Mouse (Mus musculus) midbrain, postnatal 0 days (tissue): Measurements from ENCODE around the gene Jarid2. TPM values are rescaled to one million over a fixed set of nuclear protein-coding genes. Genes with fewer than 3 reads are reported as not detected.

Experiments
- ATAC-seq: fragments of 200-750 bp; cut with Nextera tagmentation; 2 replicates; pipeline ENCODE4 v1.8.0; 2017; ENCODE audit warnings: moderate number of reproducible peaks, mild to moderate bottlenecking, moderate TSS enrichment, moderate library complexity; ENCODE audit not compliant: low FRiP score
- DNase-seq: peaks from one replicate; pipeline ENCODE4 v3.0.0-alpha.2; 2015; ENCODE audit warnings: low spot score
- H3K27ac ChIP-seq: fragments of 300-500 bp; sonication (generic); 2 replicates; pipeline ENCODE4 v1.5.1; 2014; ENCODE audit warnings: low read depth, mild to moderate bottlenecking, low read length, mixed read lengths
- H3K27me3 ChIP-seq: fragments of 300-500 bp; sonication (generic); 2 replicates; pipeline ENCODE4 v1.6.1; 2014; ENCODE audit warnings: low read length, control low read depth, mixed read lengths; ENCODE audit not compliant: insufficient read depth
- H3K36me3 ChIP-seq: fragments of 300-500 bp; sonication (generic); 2 replicates; pipeline ENCODE4 v1.6.1; 2014; ENCODE audit warnings: low read length, control low read depth, mixed read lengths; ENCODE audit not compliant: insufficient read depth
- H3K4me1 ChIP-seq: fragments of 300-500 bp; sonication (generic); 2 replicates; pipeline ENCODE4 v1.6.1; 2014; ENCODE audit warnings: mild to moderate bottlenecking, control low read depth, antibody characterized with exemption, low read length, mixed read lengths; ENCODE audit not compliant: insufficient read depth
- H3K4me2 ChIP-seq: fragments of 300-500 bp; sonication (generic); 2 replicates; pipeline ENCODE4 v1.6.1; 2014; ENCODE audit warnings: low read depth, mild to moderate bottlenecking, low read length, mixed read lengths; ENCODE audit not compliant: poor library complexity, severe bottlenecking
- H3K4me3 ChIP-seq: fragments of 300-500 bp; sonication (generic); 2 replicates; pipeline ENCODE4 v1.5.1; 2014; ENCODE audit warnings: low read depth, mild to moderate bottlenecking, low read length, moderate library complexity
- H3K9ac ChIP-seq: fragments of 300-500 bp; sonication (generic); replicated peaks from 2 replicates; pipeline ENCODE4 v1.6.1; 2014; ENCODE audit warnings: mild to moderate bottlenecking, low read length, moderate library complexity, mixed read lengths; ENCODE audit not compliant: poor library complexity, severe bottlenecking
- H3K9me3 ChIP-seq: fragments of 300-500 bp; sonication (generic); 2 replicates; pipeline ENCODE4 v1.6.1; 2016; ENCODE audit warnings: low read length, control low read depth
- CTCF ChIP-seq: IDR thresholded peaks from 2 replicates; pipeline ENCODE4 v1.5.1; 2016; ENCODE audit warnings: antibody characterized with exemption, mild to moderate bottlenecking
- WGBS: fragments of 180-500 bp; shearing (Covaris S2); extraction: QIAGEN DNeasy Blood & Tissue Kit; methylation state at CpG from one replicate; pipeline ENCODE4 v1.1.7; 2014; 5-methylcytosine and 5-hydroxymethylcytosine counted together
- polyA plus RNA-seq: library from polyadenylated mRNA; unstranded; fragments of >200 nt; fragmentation: Nextera tagmentation; extraction: Ambion mirVana; gene quantifications from 2 replicates; pipeline ENCODE4 v1.2.1, GENCODE M21; 2015
- total RNA-seq: library from RNA; depleted of rRNA; stranded (reverse); fragments of >200 nt; gene quantifications from 2 replicates; pipeline ENCODE4 v1.2.3, GENCODE M21; 2014

Gene Jarid2
- total and polyA plus RNA-seq, 2 experiments from 2014 or later = 18.0 to 19.3 TPM

DNA sequence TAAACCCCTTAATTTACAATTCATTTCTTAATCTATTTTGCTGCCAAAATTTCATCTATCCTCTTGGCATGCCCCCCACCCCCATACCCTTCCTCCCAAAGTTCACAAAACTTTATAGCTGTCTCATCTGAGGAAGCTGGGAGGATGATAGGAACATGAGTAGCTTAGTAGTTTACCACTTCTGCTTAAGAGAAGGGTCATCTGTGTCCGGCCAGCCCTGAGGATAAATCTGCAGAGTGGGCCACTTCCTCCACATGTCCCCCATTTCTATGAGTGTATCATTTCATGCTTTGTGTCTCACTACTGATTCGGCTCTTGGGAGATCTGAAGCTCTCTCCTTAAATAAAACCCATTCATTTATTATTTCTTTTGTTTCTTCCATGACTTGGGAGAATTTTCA is 102.8 kb downstream of the Jarid2 start:
- ATAC-seq (no peak), DNase-seq (no peak)
- Histone ChIP-seq H3K9ac (no peak overlapping the region), H3K4me1 (no peaks in the 10 kb centered on the region), H3K27ac (no peak overlapping the region), H3K4me3 (no peak overlapping the region), H3K27me3 (no peaks in the 10 kb centered on the region), H3K9me3 (no peaks in the 10 kb centered on the region), H3K36me3 (no peaks in the 10 kb centered on the region), H3K4me2 (no peak overlapping the region)
- TF ChIP-seq CTCF = no peak
- WGBS = 84% methylated on average over 2 of the region's 2 CpGs

DNA sequence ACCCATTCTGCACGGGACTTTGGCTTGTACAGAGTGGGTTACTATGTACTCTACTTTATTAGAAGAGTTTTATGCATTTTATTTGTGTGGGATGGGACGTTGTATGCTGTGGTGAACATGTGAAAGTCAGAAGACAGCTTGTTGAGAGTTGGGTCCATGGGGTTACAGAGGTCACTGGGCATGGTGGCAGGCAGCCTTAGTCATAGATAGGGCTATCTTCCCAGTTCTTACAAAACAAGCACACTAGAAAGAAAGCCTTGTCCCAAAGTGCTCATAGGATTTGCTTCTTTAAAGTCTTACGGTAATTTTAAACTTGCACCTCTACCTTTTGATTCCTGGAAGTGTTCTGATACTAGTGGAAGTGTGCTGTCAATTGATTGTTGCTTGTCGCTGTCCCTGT is 103.6 kb downstream of the Jarid2 start:
- Histone ChIP-seq H3K9me3 (no peaks in the 10 kb centered on the region), H3K4me2 (no peak overlapping the region), H3K27ac (no peak overlapping the region), H3K9ac (no peak overlapping the region), H3K4me3 (no peak overlapping the region), H3K4me1 (no peaks in the 10 kb centered on the region), H3K36me3 (no peaks in the 10 kb centered on the region), H3K27me3 (no peaks in the 10 kb centered on the region)
- no peak for DNase-seq
- no peak for ATAC-seq
- 91% methylated on average over 4 of the region's 4 CpGs for WGBS
- no peak for TF ChIP-seq CTCF

DNA sequence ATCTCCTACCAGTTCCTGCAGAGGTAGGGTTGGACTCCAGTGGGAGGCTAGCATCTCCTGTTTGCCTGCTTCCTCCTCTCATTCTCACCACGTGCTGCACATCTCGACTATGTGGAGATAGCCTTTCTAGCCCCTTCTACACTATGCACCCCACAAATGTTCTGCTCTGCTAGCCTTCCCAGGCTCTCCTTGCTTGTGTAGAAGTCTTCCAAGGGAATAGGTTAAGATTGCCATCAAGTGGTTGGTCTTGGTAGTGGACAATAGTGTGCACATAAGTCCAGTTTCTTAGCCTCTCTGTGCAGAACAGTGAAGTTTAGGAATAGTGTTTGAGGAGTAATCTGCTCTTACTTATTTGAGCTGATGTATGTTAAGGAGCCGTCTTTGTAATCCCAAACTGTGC is 104.1 kb downstream of the Jarid2 start:
- no peaks in the 10 kb centered on the region for H3K9me3 ChIP-seq
- H3K4me3 ChIP-seq = no peak overlapping the region
- TF ChIP-seq CTCF = peak; percentile 86
- H3K4me1 ChIP-seq = no peaks in the 10 kb centered on the region
- H3K4me2 ChIP-seq = no peak overlapping the region
- DNase-seq (peak; percentile 81), ATAC-seq (no peak)
- H3K9ac ChIP-seq = no peak overlapping the region
- no peaks in the 10 kb centered on the region for H3K27me3 ChIP-seq
- H3K36me3 ChIP-seq = no peaks in the 10 kb centered on the region
- no peak overlapping the region for H3K27ac ChIP-seq
- WGBS = 57% methylated on average over 3 of the region's 3 CpGs

DNA sequence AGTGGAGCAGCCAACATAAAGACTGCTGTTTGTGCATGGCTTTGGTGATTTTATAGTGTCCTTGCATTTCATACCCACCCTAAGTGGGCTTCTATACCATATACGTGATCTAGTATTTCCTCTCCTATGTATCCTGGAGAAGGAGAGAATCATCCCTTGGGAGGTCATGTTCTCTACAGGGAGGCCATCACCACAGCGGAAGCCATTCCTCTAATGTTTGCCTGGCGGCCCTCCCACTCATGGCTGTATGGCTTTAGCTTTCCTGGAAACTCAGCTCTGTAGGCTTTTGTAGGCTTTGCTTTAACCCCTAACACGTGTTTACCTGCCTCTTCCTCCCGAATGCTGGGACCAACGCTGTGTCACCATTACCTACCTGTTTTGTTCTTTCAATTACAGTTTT is 108.2 kb downstream of the Jarid2 start:
- H3K27ac ChIP-seq = no peak overlapping the region
- no peaks in the 10 kb centered on the region for H3K9me3 ChIP-seq
- H3K9ac ChIP-seq = no peak overlapping the region
- no peaks in the 10 kb centered on the region for H3K36me3 ChIP-seq
- WGBS = 82% methylated on average over 6 of the region's 6 CpGs
- no peak overlapping the region for H3K4me2 ChIP-seq
- H3K4me3 ChIP-seq = no peak overlapping the region
- TF ChIP-seq CTCF = no peak
- no peak for ATAC-seq
- no peak for DNase-seq
- H3K4me1 ChIP-seq = peaks cover 13% of the 10 kb centered on the region
- no peaks in the 10 kb centered on the region for H3K27me3 ChIP-seq

DNA sequence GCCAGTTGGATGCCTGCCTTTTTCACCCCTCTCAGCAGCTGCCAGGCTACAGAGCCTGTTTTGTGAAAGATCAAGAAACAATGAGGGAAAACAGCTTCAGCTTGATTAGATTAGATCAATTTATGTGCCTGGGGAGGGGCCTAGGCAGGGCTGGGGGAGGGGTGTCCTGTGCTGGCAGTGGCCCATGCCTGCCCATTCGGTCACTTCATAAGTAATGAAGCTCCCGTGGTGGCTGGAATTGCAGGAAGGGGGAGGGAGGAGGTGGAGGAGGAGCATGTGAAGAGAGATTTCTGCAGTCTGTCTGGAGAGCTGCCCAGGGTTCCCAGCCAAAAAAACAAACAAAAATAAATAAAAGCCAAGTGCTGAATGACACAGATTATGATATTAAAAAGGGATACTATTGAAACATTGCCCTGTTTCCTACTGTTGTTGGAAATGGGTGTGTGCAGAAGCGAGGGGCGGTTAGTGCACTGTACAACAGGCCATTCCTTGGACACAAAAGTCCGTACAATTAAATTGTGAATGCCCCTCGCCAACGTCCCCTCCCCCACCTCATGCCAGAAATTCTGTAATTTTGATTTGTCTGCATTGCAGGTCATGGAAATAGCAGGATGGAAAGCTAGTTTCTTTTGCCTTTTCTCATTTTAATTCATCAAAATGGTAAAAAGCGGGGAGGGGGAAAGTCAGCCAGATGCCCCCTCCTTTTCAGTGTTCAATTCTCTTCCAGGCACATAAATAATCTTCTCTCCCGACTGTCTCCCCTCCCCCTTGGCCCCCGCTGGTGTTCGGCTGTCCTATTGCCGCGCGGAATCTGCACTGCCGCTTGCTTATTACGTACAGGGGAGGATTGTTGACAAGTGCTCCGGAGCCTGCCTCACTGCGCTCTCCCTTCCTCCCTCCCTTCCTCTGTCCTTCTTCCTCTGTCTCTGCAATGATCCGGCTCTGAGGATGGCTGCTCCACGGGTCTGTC is 110.9 kb downstream of the Jarid2 start:
- no peak for TF ChIP-seq CTCF
- Histone ChIP-seq H3K36me3 (no peaks in the 10 kb centered on the region), H3K9me3 (no peaks in the 10 kb centered on the region), H3K4me1 (peaks cover 22% of the 10 kb centered on the region), H3K4me3 (peak overlapping the region; percentile 43), H3K4me2 (peak overlapping the region; percentile 55), H3K27ac (peak overlapping the region; percentile 87), H3K27me3 (no peaks in the 10 kb centered on the region), H3K9ac (peak overlapping the region; percentile 68)
- DNase-seq = peak; percentile 93
- 2% methylated on average over 20 of the region's 20 CpGs for WGBS
- peak; percentile 92 for ATAC-seq

DNA sequence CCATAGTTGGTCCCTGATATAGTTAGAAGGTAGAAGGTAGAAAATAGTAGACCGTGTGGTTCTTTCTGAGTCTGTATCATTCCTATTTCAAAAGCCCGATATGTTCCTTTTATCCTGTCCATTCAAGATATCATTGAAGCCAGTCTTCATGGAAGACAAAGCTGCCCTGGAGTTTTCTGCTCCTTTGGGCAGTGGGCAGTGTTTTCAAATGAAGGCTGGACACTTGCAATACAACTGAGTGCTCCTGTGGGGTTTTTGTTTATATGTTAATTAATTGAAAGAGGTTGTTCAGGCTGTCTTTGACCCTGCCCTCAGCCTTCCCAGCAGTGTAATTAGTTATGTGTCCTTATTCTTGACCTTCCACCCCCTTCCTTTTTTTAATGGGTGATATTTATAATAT is 122.2 kb downstream of the Jarid2 start:
- Histone ChIP-seq H3K4me2 (no peak overlapping the region), H3K9ac (no peak overlapping the region), H3K27me3 (no peaks in the 10 kb centered on the region), H3K27ac (no peak overlapping the region), H3K36me3 (no peaks in the 10 kb centered on the region), H3K4me3 (no peak overlapping the region), H3K9me3 (no peaks in the 10 kb centered on the region), H3K4me1 (no peaks in the 10 kb centered on the region)
- TF ChIP-seq CTCF = no peak
- ATAC-seq = no peak
- no peak for DNase-seq
- 58% methylated on average over 2 of the region's 2 CpGs for WGBS
